Mouse (Mus musculus) olfactory bulb, adult 2 months (tissue): ENCODE results near the gene Triobp.
"Not testable (repeated sequence)": the region's sequence is repeated elsewhere in the genome, so short reads cannot be mapped to it uniquely, and the experiment has no call there.

Experiments
- CTCF ChIP-seq: fragments of 200-500 bp; IDR thresholded peaks from 2 replicates; pipeline ENCODE4 v1.5.1; 2012; ENCODE audit warnings: low read depth, mild to moderate bottlenecking, low read length, moderate library complexity; ENCODE audit not compliant: insufficient read depth
- POLR2A ChIP-seq: fragments of 200-500 bp; IDR thresholded peaks from 2 replicates; pipeline ENCODE4 v1.6.1; 2012; ENCODE audit warnings: mild to moderate bottlenecking, low read depth, low read length, moderate library complexity; ENCODE audit not compliant: insufficient read depth

DNA sequence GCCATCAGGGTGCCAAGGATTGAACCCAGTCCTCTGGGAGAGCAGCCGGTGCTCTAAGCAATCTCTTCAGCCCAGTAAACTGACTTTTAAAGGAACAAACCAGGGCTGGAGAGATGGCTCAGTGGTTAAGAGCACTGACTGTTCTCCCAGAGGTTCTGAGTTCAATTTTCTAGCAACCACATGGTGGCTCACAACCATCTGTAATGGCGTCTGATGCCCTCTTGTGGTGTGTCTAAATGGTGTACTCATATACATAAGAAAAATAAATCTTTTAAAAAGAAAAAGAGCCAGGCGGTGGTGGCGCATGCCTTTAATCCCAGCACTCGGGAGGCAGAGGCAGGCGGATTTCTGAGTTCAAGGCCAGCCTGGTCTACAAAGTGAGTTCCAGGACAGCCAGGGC is 60.3 kb downstream of the Triobp start:
- not testable (repeated sequence) for TF ChIP-seq POLR2A, CTCF
